Mouse (Mus musculus) olfactory bulb, adult 2 months (tissue): ENCODE results near the gene Zfp865.

Experiments
- CTCF ChIP-seq: fragments of 200-500 bp; IDR thresholded peaks from 2 replicates; pipeline ENCODE4 v1.5.1; 2012; ENCODE audit warnings: low read depth, mild to moderate bottlenecking, low read length, moderate library complexity; ENCODE audit not compliant: insufficient read depth
- POLR2A ChIP-seq: fragments of 200-500 bp; IDR thresholded peaks from 2 replicates; pipeline ENCODE4 v1.6.1; 2012; ENCODE audit warnings: mild to moderate bottlenecking, low read depth, low read length, moderate library complexity; ENCODE audit not compliant: insufficient read depth

GRCm38 (mm10) chr7:4993347-4993998 lies 26.7 kb upstream of the Zfp865 start:
- TF ChIP-seq POLR2A (no peak), CTCF (no peak)
